Mouse (Mus musculus) lung, adult 10 weeks (tissue): ENCODE data around the gene Inafm1. TPM values are rescaled to one million over a fixed set of nuclear protein-coding genes. Genes with fewer than 3 reads are reported as not detected.

Experiments used
- polyA plus RNA-seq: library from polyadenylated mRNA; stranded (reverse); fragments of 350-450 nt; fragmentation: Illumina TruSeq; extraction: RNeasy Lipid Tissue Mini Kit (QIAGEN cat#74804); gene quantifications from one replicate; pipeline ENCODE4 v1.2.3, GENCODE M21; 2014; ENCODE audit warnings: low read depth, low replicate concordance; ENCODE audit not compliant: insufficient read depth

The Inafm1 gene
- polyA plus RNA-seq: 21.4 TPM

GRCm38 (mm10) chr7:16273081-16273765 lies at the start of gene Inafm1:
Gene Inafm1, minus strand, starts transcription at chr7:16273617.

GRCm38 (mm10) chr7:16308093-16308492 lies 34.7 kb upstream of the Inafm1 start, which contains the start of gene Bbc3:
Gene Bbc3, plus strand, starts transcription at chr7:16308393.

DNA sequence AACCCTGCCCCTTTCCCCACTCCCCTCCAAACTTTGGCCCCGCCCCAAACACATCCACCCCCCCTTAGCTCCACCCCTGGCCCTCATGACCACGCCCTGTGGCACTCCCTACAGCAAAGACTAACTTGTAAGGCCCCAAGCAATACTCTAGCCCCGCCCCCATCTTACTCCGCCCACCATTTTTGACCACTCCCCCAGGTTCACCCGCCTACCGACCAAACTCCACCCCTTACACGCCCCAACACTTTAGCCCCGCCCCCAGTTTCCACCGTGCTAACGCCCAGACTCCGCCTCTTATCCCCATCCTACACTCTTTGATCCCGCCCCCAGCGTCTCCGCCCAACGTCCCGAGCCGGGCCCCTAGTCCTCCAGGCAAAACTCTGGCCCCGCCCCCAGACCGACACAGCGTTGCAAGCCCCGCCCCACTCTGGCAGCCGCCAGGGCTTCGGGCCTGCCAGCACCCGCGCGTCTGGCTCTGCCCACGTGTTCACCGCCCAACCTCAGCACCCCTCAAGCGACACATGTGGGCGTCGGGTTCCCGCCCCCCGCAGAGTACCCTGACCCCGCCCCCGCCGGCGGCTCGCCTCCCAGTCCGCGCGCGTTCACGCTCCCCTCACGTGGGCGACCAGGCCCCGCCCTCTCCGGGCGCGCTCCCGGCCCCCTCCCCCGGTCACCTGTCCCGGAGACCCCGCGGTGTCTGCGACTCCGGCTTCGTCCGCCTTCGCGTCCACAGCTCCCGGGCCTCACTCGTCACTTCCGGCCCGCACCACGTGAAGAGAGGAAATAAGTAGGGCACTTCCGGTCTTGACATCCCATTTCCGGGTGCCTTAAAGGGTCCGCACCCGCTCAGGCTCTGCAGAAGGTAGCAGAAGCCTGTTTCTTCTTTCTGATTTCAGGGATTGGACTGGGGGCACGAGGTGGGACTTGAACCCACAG lies 12.9 kb upstream of the Inafm1 start, which contains the start of gene Ccdc9:
Ccdc9 (minus strand) TSS at position 770 of the 936 bp plus-strand sequence.

DNA sequence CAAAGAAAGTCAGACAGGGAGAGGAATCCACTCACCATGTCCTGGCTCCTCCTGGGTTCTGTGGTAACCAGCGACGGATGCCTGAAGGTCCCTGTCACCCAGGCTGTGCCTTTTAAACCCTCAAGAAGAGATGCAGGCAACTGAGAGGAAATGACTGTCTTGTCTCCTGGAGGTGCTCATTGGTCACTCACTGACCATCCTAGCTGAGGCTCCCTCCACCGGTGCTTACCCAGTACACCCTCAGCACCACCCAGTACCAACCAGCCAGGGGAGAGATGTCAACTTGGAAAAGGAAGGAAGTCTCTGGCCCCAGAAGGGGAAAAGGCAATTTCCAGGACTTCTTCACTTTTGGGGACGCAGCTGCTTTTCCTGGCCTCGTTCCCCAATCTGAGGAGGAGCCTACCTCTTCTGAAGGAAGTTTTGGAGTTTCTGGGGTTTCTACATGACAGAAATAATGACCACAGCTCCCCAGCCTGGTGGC lies 14.3 kb downstream of the Inafm1 start, which contains the start of gene C5ar1:
C5ar1 (minus strand) TSS at position 431 of the 481 bp plus-strand sequence.

GRCm38 (mm10) chr7:16244067-16244466 lies 29.4 kb downstream of the Inafm1 start, which contains the start of gene C5ar2:
Gene C5ar2, minus strand, starts transcription at chr7:16244154.

Other genes with a start within 250 kb of the Inafm1 start
- gene Bicra, start 225.7 kb downstream of the Inafm1 start, polyA plus RNA-seq: 2.7 TPM
- not detected for gene Zfp541, start 211.8 kb downstream of the Inafm1 start, polyA plus RNA-seq
- gene Napa, start 175.2 kb downstream of the Inafm1 start, polyA plus RNA-seq: 58.6 TPM
- gene Kptn, start 153.7 kb downstream of the Inafm1 start, polyA plus RNA-seq: 13.3 TPM
- 0.25 TPM for gene Slc8a2, start 143.8 kb downstream of the Inafm1 start, polyA plus RNA-seq
- gene Meis3, start 98.5 kb downstream of the Inafm1 start, polyA plus RNA-seq: 7.1 TPM
- gene Dhx34, start 51.6 kb downstream of the Inafm1 start, polyA plus RNA-seq: 5.7 TPM
- gene C5ar2, start 29.5 kb downstream of the Inafm1 start, polyA plus RNA-seq: 1.2 TPM
- gene C5ar1, start 14.1 kb downstream of the Inafm1 start, polyA plus RNA-seq: 10.3 TPM
- 58.7 TPM for gene Ccdc9, start 13.2 kb upstream of the Inafm1 start, polyA plus RNA-seq
- 17.1 TPM for gene Bbc3, start 34.8 kb upstream of the Inafm1 start, polyA plus RNA-seq
- 51.7 TPM for gene Sae1, start 114.2 kb upstream of the Inafm1 start, polyA plus RNA-seq
- 9.9 TPM for gene Zc3h4, start 127.3 kb upstream of the Inafm1 start, polyA plus RNA-seq
- 63.6 TPM for gene Tmem160, start 179.2 kb upstream of the Inafm1 start, polyA plus RNA-seq
- gene Npas1, start 204.1 kb upstream of the Inafm1 start, polyA plus RNA-seq: not detected